Mouse (Mus musculus) embryonic fibroblast, embryonic 13.5 days (primary cell): ENCODE data around the gene Sult1e1. TPM values are rescaled to one million over a fixed set of nuclear protein-coding genes. Genes with fewer than 3 reads are reported as not detected.

Experiments used
- H3K27ac ChIP-seq: 2 replicates; pipeline ENCODE4 v1.5.1; 2012; ENCODE audit warnings: low read length, control low read depth, inconsistent platforms; ENCODE audit not compliant: insufficient read depth
- H3K4me1 ChIP-seq: 2 replicates; pipeline ENCODE4 v1.6.1; 2011; ENCODE audit warnings: low read length; ENCODE audit not compliant: control insufficient read depth, insufficient read depth
- H3K4me3 ChIP-seq: 2 replicates; pipeline ENCODE4 v1.5.1; 2011; ENCODE audit warnings: mild to moderate bottlenecking, control low read depth, low read length; ENCODE audit not compliant: insufficient read depth
- CTCF ChIP-seq: IDR thresholded peaks from 2 replicates; pipeline ENCODE4 v1.5.1; 2011; ENCODE audit warnings: mild to moderate bottlenecking, control low read depth, low read length, moderate library complexity, borderline replicate concordance; ENCODE audit not compliant: insufficient read depth
- POLR2A ChIP-seq: IDR thresholded peaks from 2 replicates; pipeline ENCODE4 v1.6.1; 2011; ENCODE audit warnings: low read depth, mild to moderate bottlenecking, control low read depth, low read length, moderate library complexity
- polyA plus RNA-seq: library from polyadenylated mRNA; stranded (reverse); fragments of >200 nt; gene quantifications from 2 replicates; pipeline ENCODE4 v1.2.4, GENCODE M21; 2011; ENCODE audit warnings: low read depth; ENCODE audit not compliant: missing spikeins, insufficient read length

Gene Sult1e1
- polyA plus RNA-seq, 1 experiment, result not detected

- H3K4me3 ChIP-seq, result no peak within 1 kb of the TSS
- TF ChIP-seq POLR2A (no peak), CTCF (no peak)
- H3K27ac ChIP-seq, result no peak within 1 kb of the TSS
- no peaks in the 10 kb centered on the region for H3K4me1 ChIP-seq
These were observed 22.5 kb downstream of the Sult1e1 start, which contains the start of gene Sult1d1 for GRCm38 (mm10) chr5:87568845-87569244. Gene Sult1d1 (minus strand): TSS chr5:87569027.

- H3K4me1 ChIP-seq, result no peaks in the 10 kb centered on the region
- no peak overlapping the region for H3K4me3 ChIP-seq
- no peak for TF ChIP-seq CTCF
- TF ChIP-seq POLR2A, result no peak
- H3K27ac ChIP-seq, result no peak overlapping the region
These were observed 24.1 kb downstream of the Sult1e1 start for GRCm38 (mm10) chr5:87567306-87567705.

- no peak overlapping the region for H3K27ac ChIP-seq
- no peaks in the 10 kb centered on the region for H3K4me1 ChIP-seq
- no peak overlapping the region for H3K4me3 ChIP-seq
- TF ChIP-seq POLR2A (no peak), CTCF (no peak)
These were observed 28.4 kb downstream of the Sult1e1 start for GRCm38 (mm10) chr5:87562966-87563365.

- no peak overlapping the region for H3K27ac ChIP-seq
- H3K4me1 ChIP-seq, result no peaks in the 10 kb centered on the region
- TF ChIP-seq POLR2A (no peak), CTCF (no peak)
These were observed 28.9 kb downstream of the Sult1e1 start for GRCm38 (mm10) chr5:87562526-87562925.

GRCm38 (mm10) chr5:87560145-87560544 lies 31.2 kb downstream of the Sult1e1 start:
- no peak overlapping the region for H3K4me3 ChIP-seq
- H3K27ac ChIP-seq, result no peak overlapping the region
- no peaks in the 10 kb centered on the region for H3K4me1 ChIP-seq
- no peak for TF ChIP-seq CTCF
- TF ChIP-seq POLR2A, result no peak

More at GRCm38 (mm10) chr5:87562526-87562925, 28.9 kb downstream of the Sult1e1 start:
- H3K4me3 ChIP-seq, result no peak overlapping the region

GRCm38 (mm10) chr5:87550935-87551334 lies 40.5 kb downstream of the Sult1e1 start:
- Histone ChIP-seq H3K4me3 (no peak overlapping the region), H3K27ac (no peak overlapping the region), H3K4me1 (no peaks in the 10 kb centered on the region)
- no peak for TF ChIP-seq CTCF
- TF ChIP-seq POLR2A, result no peak

- Histone ChIP-seq H3K27ac (no peak within 1 kb of the TSS), H3K4me3 (no peak within 1 kb of the TSS), H3K4me1 (no peaks in the 10 kb centered on the region)
- TF ChIP-seq CTCF, result no peak
- TF ChIP-seq POLR2A, result no peak
These were observed 53.3 kb downstream of the Sult1e1 start, which contains the start of gene Sult1b1 for GRCm38 (mm10) chr5:87538111-87538510. Gene Sult1b1 (minus strand): TSS chr5:87538195.

GRCm38 (mm10) chr5:87535994-87536644 lies 55.3 kb downstream of the Sult1e1 start:
- Histone ChIP-seq H3K4me1 (no peaks in the 10 kb centered on the region), H3K4me3 (no peak overlapping the region), H3K27ac (no peak overlapping the region)
- TF ChIP-seq CTCF, result no peak
- no peak for TF ChIP-seq POLR2A

- Histone ChIP-seq H3K4me1 (no peaks in the 10 kb centered on the region), H3K27ac (no peak overlapping the region), H3K4me3 (no peak overlapping the region)
- no peak for TF ChIP-seq POLR2A
- TF ChIP-seq CTCF, result no peak
These were observed 59.1 kb downstream of the Sult1e1 start for GRCm38 (mm10) chr5:87532288-87532687.

Other genes with a start within 250 kb of the Sult1e1 start
- gene Ugt2b38, start 167.4 kb downstream of the Sult1e1 start, polyA plus RNA-seq, result not detected in 2 replicates
- gene Ugt2a2, start 109.3 kb downstream of the Sult1e1 start, polyA plus RNA-seq, result not detected in 2 replicates
- gene Gm43638, start 104.8 kb downstream of the Sult1e1 start, polyA plus RNA-seq, result not detected in 2 replicates
- not detected in 2 replicates for gene Ugt2a1, start 100.7 kb downstream of the Sult1e1 start, polyA plus RNA-seq
- gene Sult1b1, start 53.4 kb downstream of the Sult1e1 start, polyA plus RNA-seq, result not detected in 2 replicates
- gene Sult1d1, start 22.6 kb downstream of the Sult1e1 start, polyA plus RNA-seq, result not detected in 2 replicates
- not detected in 2 replicates for gene Csn1s1, start 74.6 kb upstream of the Sult1e1 start, polyA plus RNA-seq
- gene Csn2, start 108.0 kb upstream of the Sult1e1 start, polyA plus RNA-seq, result not detected in 2 replicates
- gene Csn1s2a, start 183.0 kb upstream of the Sult1e1 start, polyA plus RNA-seq, result not detected in 2 replicates
- gene Csn1s2b, start 216.5 kb upstream of the Sult1e1 start, polyA plus RNA-seq, result not detected in 2 replicates
- gene Prr27, start 234.1 kb upstream of the Sult1e1 start, polyA plus RNA-seq, result not detected in 2 replicates